Mouse (Mus musculus) left cerebral cortex, adult 8-10 months (tissue): Measurements from ENCODE around the gene A530016L24Rik. TPM values are rescaled to one million over a fixed set of nuclear protein-coding genes. Genes with fewer than 3 reads are reported as not detected.
A peak's percentile ranks its signal among the peaks of the same experiment; 100 is the strongest.

Experiments used
- DNase-seq, 2 experiments: peaks; one replicate each; pipeline ENCODE4 v3.0.0; 2022; ENCODE audit warnings: low spot score in 2 of 2
- total RNA-seq, 4 experiments: library from RNA; stranded (reverse); gene quantifications; 2 replicates each; pipeline ENCODE4 v1.2.4; 2022

Gene A530016L24Rik
- total RNA-seq, result under 1 TPM; 0.20 to 0.37 (median 0.34) TPM

- no peak for DNase-seq
Measured at GRCm38 (mm10) chr12:112489134-112489533, at the start of gene A530016L24Rik. TSS of gene A530016L24Rik (plus strand) at chr12:112489448.

GRCm38 (mm10) chr12:112439993-112440392, 49.3 kb upstream of the A530016L24Rik start:
- no peak for DNase-seq

- DNase-seq, result no peak
Measured at GRCm38 (mm10) chr12:112449144-112449827, 40.0 kb upstream of the A530016L24Rik start.

GRCm38 (mm10) chr12:112449828-112450180, 39.4 kb upstream of the A530016L24Rik start:
- DNase-seq, result no peak

- DNase-seq, result no peak
Measured at GRCm38 (mm10) chr12:112450883-112451282, 38.4 kb upstream of the A530016L24Rik start.

GRCm38 (mm10) chr12:112451381-112451780, 37.9 kb upstream of the A530016L24Rik start:
- DNase-seq, result no peak

DNA sequence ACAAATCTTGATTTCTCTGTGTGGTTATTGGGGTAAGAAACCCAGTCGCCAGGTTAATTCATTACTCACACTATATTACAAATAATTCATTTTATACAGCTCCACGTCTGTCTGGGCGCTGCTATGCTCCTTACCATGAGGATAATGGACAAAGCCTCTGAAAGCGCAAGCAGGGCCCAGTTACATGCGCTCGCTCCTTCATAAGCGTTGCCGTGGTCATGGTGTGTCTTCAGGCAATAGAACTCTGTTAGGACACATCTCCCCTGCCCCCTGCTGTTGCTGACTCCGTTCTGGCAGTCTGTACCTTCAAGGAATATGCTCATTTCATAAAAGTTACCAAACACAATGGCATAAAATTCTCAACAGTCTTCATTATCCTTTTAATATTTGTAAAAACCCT, 37.4 kb upstream of the A530016L24Rik start:
- no peak for DNase-seq

GRCm38 (mm10) chr12:112456144-112456713, 33.0 kb upstream of the A530016L24Rik start:
- DNase-seq, result no peak

GRCm38 (mm10) chr12:112457839-112458238, 31.4 kb upstream of the A530016L24Rik start:
- peak; percentile 55 to 85 for DNase-seq

DNA sequence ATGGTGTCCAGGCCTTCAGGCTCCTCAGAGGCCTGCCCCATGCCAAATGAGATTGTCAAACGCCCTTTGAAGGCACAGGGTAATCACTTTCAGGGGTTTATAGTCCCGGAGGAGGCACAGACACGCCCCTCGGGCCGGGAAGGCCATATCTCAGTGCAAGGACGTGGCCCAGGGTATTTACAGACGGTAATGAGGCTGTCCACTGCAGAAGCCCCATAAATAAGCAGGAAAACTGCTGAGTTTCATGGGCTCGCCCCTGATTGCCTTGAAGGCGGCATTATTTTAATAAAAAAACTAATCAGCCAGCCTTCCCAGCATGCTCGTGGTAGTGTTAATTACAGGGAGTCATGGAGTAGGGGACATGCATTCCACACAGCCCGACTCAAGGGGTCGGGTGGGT, 26.8 kb upstream of the A530016L24Rik start:
- DNase-seq, result no peak

DNA sequence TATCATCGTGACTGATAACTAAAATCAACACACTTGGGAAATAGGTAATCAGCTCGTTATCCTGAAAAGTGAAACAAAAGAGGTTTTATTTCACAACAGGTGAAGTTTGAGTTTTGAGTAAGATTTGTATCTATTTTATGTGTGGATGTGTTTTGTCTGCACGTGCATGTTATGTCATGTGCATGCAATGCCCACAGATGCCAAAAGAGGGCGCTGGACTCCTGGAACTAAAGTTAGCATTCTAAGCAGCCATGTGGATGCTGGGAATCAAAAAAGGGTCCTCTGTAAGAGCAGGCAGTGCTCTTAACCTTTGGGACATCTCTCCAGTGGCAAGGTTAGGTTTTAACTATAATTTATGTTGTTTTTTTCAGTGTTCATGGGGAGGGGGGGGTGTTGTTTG, 26.0 kb upstream of the A530016L24Rik start:
- DNase-seq, result no peak

- DNase-seq, result no peak
Measured at GRCm38 (mm10) chr12:112463750-112464444, 25.4 kb upstream of the A530016L24Rik start.

DNA sequence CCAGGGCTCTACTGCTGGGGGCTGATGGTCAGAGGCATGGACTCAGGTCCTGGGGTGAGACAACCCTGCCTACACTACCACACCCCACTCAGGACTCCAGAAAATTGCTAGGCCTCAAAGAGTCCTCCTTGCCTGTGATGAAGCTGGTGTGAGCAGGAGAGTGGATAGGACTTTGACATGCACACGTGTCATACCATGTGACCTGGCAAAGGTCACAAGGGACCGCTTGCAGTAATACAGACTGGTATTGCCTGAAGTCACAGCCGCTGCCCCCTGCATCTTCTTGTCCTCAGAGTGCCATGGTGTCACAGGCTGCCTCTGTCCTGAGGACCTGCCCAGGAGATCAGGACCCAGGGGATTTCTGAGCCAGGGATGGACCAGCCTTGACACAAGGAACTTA, 24.7 kb upstream of the A530016L24Rik start:
- DNase-seq, result no peak

- DNase-seq, result no peak
Measured at GRCm38 (mm10) chr12:112465928-112466327, 23.3 kb upstream of the A530016L24Rik start.

- DNase-seq, result no peak
Measured at GRCm38 (mm10) chr12:112467387-112467786, 21.9 kb upstream of the A530016L24Rik start.

- DNase-seq, result no peak
Measured at GRCm38 (mm10) chr12:112469393-112469792, 19.9 kb upstream of the A530016L24Rik start.

GRCm38 (mm10) chr12:112470216-112470615, 19.0 kb upstream of the A530016L24Rik start:
- DNase-seq, result no peak

DNA sequence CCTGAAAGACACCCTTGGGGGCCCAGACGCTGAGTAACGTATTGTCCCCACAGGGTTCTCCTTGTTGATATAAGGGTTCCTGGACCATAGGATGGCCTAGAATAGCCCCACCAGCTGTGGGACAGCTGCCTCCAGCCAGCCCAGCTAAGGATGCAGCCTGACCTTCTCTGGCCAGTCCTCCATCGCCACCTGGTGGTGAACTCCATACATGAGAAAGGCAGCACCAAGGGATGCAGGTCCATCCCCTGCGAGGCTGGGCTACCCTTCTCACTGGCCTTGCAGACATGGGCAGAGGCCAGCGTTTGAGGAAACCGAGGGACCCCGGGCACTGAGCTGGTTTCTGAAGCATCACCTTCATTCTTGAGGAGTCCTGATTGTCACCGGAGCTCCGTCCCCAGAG, 15.5 kb upstream of the A530016L24Rik start:
- peak; percentile 41 to 68 for DNase-seq

- no peak for DNase-seq
Measured at GRCm38 (mm10) chr12:112489535-112489934, 287 bp downstream of the A530016L24Rik start.

DNA sequence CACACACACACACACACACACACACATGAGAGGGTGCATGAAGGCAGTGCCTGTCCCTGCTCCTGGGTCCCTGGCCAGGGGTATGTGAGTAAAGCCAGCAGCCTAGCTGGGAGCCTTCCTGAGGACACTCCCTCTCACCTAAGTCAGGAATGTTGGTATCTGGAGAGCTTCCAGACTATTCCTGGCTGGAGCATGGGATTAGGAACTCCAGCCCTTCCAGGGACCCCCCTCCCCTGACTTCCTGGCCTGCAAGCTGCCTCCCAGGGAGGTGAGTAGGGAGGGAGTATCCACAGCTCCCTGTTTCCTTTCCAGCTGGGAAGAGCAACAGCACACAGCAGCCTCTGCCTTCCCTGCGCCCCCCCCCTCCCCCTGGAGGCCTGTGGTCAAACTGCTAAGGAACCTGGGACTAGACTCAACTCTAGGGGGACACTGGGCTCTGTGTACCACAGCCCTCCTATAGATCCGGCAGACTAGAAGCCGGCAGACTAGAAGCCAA, 1.2 kb downstream of the A530016L24Rik start:
- DNase-seq, result no peak

GRCm38 (mm10) chr12:112496136-112496535, 6.9 kb downstream of the A530016L24Rik start:
- no peak for DNase-seq

GRCm38 (mm10) chr12:112497731-112498130, 8.5 kb downstream of the A530016L24Rik start:
- no peak for DNase-seq
